Mouse (Mus musculus) myocyte (in vitro differentiated cells): Measurements from ENCODE around the gene Sult5a1.

Experiments
- MAX ChIP-seq: IDR thresholded peaks from one replicate; pipeline ENCODE4 v1.6.1; 2011; ENCODE audit warnings: low read depth, mild to moderate bottlenecking, control low read depth
- POLR2A ChIP-seq: IDR thresholded peaks from one replicate; pipeline ENCODE4 v1.6.1; 2011; ENCODE audit warnings: low read depth, mild to moderate bottlenecking, control low read depth, moderate library complexity; ENCODE audit not compliant: insufficient read length

DNA sequence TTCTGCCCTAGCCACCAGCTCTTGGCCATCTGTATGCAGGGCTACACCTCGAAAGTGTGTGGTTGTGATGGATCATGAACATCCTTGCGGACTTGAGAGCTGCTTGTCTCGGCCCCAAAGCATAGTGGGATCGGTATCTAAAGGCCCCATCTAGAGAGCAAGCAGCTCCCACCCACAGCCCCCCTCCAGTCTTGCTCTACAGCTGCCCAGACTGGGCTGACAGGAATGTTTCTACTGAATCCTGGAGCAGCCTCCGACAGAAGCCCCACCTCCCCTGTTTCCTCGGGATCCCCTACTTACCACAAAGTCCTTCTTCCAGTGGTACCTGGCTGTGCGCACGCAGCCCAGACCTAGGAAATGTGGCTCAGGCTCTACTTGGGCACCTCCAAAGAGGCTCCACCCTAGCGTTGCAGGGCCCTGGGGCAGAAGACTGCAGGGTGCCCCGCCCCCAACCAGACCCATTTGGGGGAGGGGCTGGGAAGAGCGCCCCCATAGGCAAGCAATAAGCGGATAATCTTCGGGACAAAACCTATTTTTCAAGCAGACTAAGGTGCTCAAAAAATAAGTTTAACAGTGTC, at the start of gene Sult5a1:
- no peak for TF ChIP-seq POLR2A
- TF ChIP-seq MAX: no peak
